Mouse (Mus musculus) large intestine, adult 2 months (tissue): ENCODE measurements at regions not wholly inside any gene's neighbourhood (a gene's known extent, or its start where the extent isn't known, plus 50 kb on each side); places are given as distances from the start of the nearest gene placed in this dataset.

Experiments
- DNase-seq: peaks from one replicate; pipeline ENCODE4 v3.0.0-alpha.2; 2012; ENCODE audit warnings: low read depth, low spot score
- WGBS: fragments of 180-500 bp; shearing (Covaris S2); methylation state at CpG from one replicate; pipeline ENCODE4 v1.1.7; 2018; 5-methylcytosine and 5-hydroxymethylcytosine counted together

GRCm38 (mm10) chr2:147838613-147839012, 208.2 kb downstream of the Foxa2 start:
- 29% methylated on average over 4 of the region's 4 CpGs for WGBS
- no peak for DNase-seq

- DNase-seq, result no peak
- WGBS, result 14% methylated on average over 6 of the region's 6 CpGs
These were observed 216.2 kb downstream of the Foxa2 start for GRCm38 (mm10) chr2:147830551-147830950.

GRCm38 (mm10) chr2:147816951-147817350, 229.8 kb downstream of the Foxa2 start:
- WGBS, result 73% methylated on average over 3 of the region's 3 CpGs
- no peak for DNase-seq

- no peak for DNase-seq
- 80% methylated on average over 3 of the region's 3 CpGs for WGBS
These were observed 232.5 kb downstream of the Foxa2 start for GRCm38 (mm10) chr2:147814231-147814630.

GRCm38 (mm10) chr2:147813516-147813915, 233.3 kb downstream of the Foxa2 start:
- 61% methylated on average over 2 of the region's 2 CpGs for WGBS
- no peak for DNase-seq

DNA sequence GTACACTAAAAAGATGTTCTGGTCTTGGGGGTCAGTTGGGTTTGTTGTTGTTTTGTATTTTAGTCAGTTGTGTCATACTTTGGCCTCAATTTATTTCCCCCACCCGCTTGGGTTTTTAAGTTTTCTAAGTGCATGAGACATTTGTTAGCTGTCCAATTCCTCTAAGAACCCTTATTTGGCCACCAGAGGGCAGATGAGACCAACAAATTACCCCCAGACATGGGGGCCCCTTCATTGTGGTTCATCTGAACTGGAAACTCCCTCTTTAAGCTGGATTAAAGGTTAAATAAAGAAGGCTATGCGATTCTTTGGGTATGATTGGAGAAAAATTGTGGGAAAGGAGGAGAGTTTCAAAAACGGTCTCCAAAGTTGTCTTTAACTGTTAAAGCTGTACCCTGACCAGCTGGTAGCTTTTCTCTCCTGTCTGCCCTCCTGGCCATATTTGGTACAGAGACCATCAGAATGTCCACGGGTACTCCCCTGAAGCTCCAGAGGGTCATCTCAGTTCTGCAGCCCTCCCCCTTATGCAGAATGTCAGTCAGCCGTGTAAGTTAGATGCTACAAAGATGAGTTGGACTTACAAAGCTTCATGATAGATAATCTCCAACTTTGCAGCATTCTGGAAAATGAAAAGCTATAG, 238.6 kb downstream of the Foxa2 start:
- WGBS, result 24% methylated on average over 5 of the region's 5 CpGs

DNA sequence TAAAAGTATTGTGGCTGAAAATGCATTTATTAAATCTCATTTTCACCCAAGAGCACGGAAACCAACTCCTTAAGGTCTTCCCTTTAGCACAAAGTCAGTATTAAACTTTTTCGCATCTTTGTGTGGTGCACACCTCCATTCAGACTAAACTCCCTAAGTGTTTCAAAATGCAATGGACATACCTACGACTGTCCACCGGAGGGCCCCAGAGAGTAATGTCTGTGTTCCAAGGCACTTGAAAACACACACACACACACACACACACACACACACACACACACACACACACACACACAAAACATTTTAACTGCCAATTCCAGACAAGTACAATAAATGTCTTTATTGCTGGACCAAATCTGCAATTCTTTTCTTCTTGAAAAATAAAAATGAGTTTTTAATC, 243.7 kb downstream of the Foxa2 start:
- 14% methylated on average over 4 of the region's 4 CpGs for WGBS
- DNase-seq, result no peak

More for the DNA sequence above, 238.6 kb downstream of the Foxa2 start:
- DNase-seq, result peak; percentile 33

GRCm38 (mm10) chr2:147791434-147791833, 255.3 kb downstream of the Foxa2 start:
- 71% methylated on average over 8 of the region's 8 CpGs for WGBS
- no peak for DNase-seq

- DNase-seq, result no peak
These were observed 256.9 kb downstream of the Foxa2 start for GRCm38 (mm10) chr2:147789877-147790276.

GRCm38 (mm10) chr2:147789268-147789667, 257.5 kb downstream of the Foxa2 start:
- WGBS, result 4% methylated on average over 3 of the region's 3 CpGs
- peak; percentile 21 for DNase-seq

More at GRCm38 (mm10) chr2:147789877-147790276, 256.9 kb downstream of the Foxa2 start:
- 67% methylated on average over 1 of the region's 1 CpGs for WGBS

GRCm38 (mm10) chr2:147788001-147788400, 258.8 kb downstream of the Foxa2 start:
- WGBS, result 66% methylated on average over 3 of the region's 3 CpGs

DNA sequence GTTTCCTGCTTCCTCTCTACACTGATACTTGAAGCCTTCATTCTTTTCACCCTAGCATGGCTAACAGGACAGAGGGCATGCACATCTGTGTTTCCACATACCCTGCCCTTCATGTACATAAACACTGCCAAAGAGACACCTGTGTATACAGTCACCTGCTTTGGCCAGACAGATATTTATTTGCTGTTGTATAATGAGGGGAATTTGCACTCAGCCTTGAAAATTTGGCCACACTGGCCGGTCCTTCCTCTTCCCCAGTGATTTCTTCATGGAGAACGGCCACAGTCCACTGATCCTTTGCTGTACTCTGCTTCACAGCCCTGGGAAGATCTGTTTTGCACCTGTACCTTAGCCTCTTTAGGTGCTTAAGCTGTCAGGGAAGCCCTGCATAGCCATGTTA, 264.3 kb downstream of the Foxa2 start:
- no peak for DNase-seq
- WGBS, result 35% methylated on average over 2 of the region's 2 CpGs

More at GRCm38 (mm10) chr2:147788001-147788400, 258.8 kb downstream of the Foxa2 start:
- DNase-seq, result no peak

DNA sequence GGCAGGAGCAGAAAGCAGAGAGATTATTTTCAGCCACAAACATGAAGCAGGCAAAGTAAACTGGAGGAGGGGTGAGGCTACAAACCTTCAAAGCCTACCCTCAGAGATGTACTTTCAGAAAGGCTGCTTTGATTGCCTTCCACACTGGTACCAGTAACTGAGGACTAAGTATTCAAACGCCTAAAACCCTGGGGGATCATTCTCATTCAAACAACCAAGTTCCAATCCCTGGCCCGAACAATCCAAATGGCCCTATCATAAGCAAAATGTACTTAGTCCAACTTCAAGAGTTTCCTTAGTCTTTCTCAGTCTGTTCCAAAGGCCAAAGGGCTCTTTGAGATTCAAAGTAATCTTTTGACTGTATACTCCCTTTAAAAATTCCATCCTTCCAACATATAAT, 270.5 kb downstream of the Foxa2 start:
- DNase-seq, result no peak
- 61% methylated on average over 2 of the region's 2 CpGs for WGBS

- WGBS, result 31% methylated on average over 1 of the region's 1 CpGs
These were observed 274.2 kb downstream of the Foxa2 start for GRCm38 (mm10) chr2:147772579-147772978.

DNA sequence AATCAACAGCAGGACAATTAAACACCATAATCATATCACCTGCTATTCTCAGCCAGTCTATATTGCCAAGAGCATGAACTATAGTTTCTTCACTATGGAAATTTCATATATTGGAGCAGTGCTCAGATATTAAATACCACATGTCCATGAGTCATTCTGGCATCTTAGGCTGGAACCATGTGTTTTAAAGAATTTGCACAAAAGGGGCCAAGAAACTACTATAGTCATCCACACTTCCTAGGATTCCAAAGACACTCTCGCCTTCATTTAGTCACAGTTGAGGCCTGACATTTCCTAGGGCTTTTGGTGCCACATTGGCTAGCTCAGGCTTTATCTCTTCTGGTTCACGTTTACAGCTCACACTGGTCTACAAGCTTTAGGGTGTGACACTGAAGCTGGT, 293.7 kb downstream of the Foxa2 start:
- 51% methylated on average over 2 of the region's 2 CpGs for whole genome bisulfite sequencing
- no peak for DNase-seq

More at GRCm38 (mm10) chr2:147772579-147772978, 274.2 kb downstream of the Foxa2 start:
- DNase-seq, result no peak

GRCm38 (mm10) chr2:147751831-147752230, 294.9 kb downstream of the Foxa2 start:
- DNase-seq, result no peak
- WGBS, result 83% methylated on average over 3 of the region's 3 CpGs

DNA sequence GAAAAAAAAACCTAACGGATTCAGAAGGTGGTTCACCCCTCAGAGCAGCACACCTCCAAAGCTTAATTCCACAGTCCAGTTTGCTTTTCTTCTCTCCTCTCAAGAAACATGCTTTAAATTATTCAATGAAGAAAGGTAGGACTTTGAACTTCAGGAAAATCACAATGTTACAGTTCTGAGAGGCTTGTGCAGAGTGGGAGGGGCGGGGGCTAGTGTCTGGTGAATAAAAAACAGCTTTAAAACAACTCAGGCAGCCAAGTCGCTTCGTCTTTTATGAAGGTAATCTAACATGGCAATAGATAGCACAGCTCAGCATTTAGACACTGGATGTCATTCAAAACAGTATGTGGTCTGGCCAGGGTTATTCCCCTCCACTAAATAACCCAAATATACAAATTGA, 298.8 kb downstream of the Foxa2 start:
- 15% methylated on average over 4 of the region's 4 CpGs for WGBS
- DNase-seq, result no peak

DNA sequence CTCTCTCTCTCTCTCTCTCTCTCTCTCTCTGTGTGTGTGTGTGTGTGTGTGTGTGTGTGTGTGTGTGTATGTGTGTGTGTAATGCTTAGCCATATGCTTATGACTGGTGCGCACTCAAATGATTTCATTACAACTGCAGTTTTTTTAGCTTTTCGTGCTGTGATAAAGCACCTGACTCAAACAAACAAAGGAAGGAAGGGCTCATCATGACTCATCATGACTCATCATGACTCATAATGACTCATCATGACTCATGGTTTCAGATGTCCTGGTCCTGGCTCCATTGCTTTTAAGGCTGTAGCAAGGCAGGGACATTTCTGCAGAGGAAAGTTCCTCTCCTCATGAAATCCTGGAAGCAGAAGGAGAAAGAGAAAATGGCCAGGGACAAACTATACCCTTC, 302.9 kb downstream of the Foxa2 start:
- 43% methylated on average over 2 of the region's 2 CpGs for WGBS
- DNase-seq, result no peak

- 30% methylated on average over 10 of the region's 10 CpGs for WGBS
These were observed 308.4 kb downstream of the Foxa2 start for GRCm38 (mm10) chr2:147738307-147738872.

DNA sequence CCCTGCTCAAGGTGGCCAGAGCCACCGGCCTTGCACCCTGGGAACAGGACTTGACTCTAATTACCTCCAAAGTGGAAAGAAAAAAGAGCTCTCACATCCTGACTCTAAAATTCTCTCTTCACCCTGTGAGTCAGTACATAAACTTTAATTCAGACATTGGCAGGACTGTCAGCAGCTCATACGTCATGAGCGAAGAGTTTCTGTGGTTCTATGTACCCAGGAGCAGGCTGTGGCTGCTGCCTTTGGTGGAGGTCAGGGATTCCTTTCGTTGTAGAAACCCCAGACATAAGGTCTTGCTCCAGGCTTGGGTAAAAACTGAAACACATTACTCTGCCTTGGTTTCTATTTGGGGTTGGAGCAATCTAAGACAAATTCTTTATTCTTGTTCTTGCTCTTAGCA, 319.4 kb downstream of the Foxa2 start:
- no peak for DNase-seq
- 71% methylated on average over 4 of the region's 4 CpGs for WGBS

More at GRCm38 (mm10) chr2:147738307-147738872, 308.4 kb downstream of the Foxa2 start:
- DNase-seq, result peak; percentile 19

DNA sequence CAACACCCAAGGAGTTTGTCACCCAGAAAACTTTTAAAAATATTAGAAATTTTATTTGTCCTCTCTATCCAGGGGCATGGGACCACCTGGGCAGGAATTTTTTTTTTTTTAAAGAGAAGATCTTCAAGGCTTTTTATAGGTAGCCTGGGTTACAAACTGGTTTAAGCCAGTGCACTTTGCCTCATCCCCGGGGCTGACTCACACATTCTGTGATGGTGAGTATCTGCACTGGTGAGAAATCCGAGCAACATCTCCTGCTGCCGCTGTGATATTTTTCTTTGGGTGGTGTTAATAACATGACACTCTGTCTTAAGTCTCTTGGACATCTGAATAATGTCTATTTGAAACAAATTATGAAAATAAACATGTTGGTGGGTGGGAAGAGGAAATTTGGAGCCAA, 327.8 kb downstream of the Foxa2 start:
- WGBS, result 83% methylated on average over 3 of the region's 3 CpGs

More for the DNA sequence above, 327.8 kb downstream of the Foxa2 start:
- no peak for DNase-seq
